Mouse (Mus musculus) ES-Bruce4 (cell line): ENCODE data around the gene Mllt6.

ENCODE experiments used
- CTCF ChIP-seq: IDR thresholded peaks from one replicate; pipeline ENCODE4 v1.8.1; 2011; ENCODE audit warnings: low read depth, low read length
- POLR2A ChIP-seq: IDR thresholded peaks from one replicate; pipeline ENCODE4 v1.8.1; 2011; ENCODE audit warnings: low read length; ENCODE audit not compliant: insufficient read depth

GRCm38 (mm10) chr11:97618368-97618767 lies 44.8 kb upstream of the Mllt6 start:
- TF ChIP-seq POLR2A (no peak), CTCF (no peak)
